Mouse (Mus musculus): ENCODE data around the gene Spc25. TPM values are rescaled to one million over a fixed set of nuclear protein-coding genes. Genes with fewer than 3 reads are reported as not detected.

The Spc25 gene
- polyA plus RNA-seq, 1 experiment = 16.3 TPM

- H3K27me3 ChIP-seq (ENCODE audit: control insufficient read depth, insufficient read depth, insufficient read length) = no peaks in the 10 kb centered on the region
- no peak overlapping the region for H3K4me3 ChIP-seq
- no peaks in the 10 kb centered on the region for H3K36me3 ChIP-seq (ENCODE audit: control insufficient read depth, insufficient read depth)
- H3ac ChIP-seq (ENCODE audit: control insufficient read depth, insufficient read length) = no peak overlapping the region
- H3K79me2 ChIP-seq (ENCODE audit: control insufficient read depth, insufficient read depth) = no peaks in the 10 kb centered on the region
- H3K4me2 ChIP-seq (ENCODE audit: low read depth) = no peak overlapping the region
- TF ChIP-seq POLR2A (IDR thresholded peaks at IDR 0.05; ENCODE audit: insufficient read length, low read depth) = no peak
- TF ChIP-seq SRF (IDR thresholded peaks at IDR 0.05; ENCODE audit: control insufficient read depth, insufficient read length, low read depth) = no peak
- no peak for TF ChIP-seq MYOD1 (IDR thresholded peaks at IDR 0.05; ENCODE audit: control insufficient read depth in 1 of 3, insufficient read length in 2 of 3, low read depth in 2 of 3)
- TF ChIP-seq USF1 (IDR thresholded peaks at IDR 0.05; ENCODE audit: low read depth) = no peak
- no peak for TF ChIP-seq MAX (IDR thresholded peaks at IDR 0.05; ENCODE audit: low read depth)
- no peak for TF ChIP-seq TCF12 (IDR thresholded peaks at IDR 0.05; ENCODE audit: insufficient read depth, poor library complexity, severe bottlenecking)
- no peak for TF ChIP-seq CEBPB (IDR thresholded peaks at IDR 0.05; ENCODE audit: insufficient read depth, poor library complexity, severe bottlenecking)
- no peak for TF ChIP-seq TCF3 (IDR thresholded peaks at IDR 0.05; ENCODE audit: insufficient read length, low read depth)
- no peak for TF ChIP-seq REST (IDR thresholded peaks at IDR 0.05; ENCODE audit: insufficient read depth, insufficient read length)
- TF ChIP-seq MYOG (IDR thresholded peaks at IDR 0.05; ENCODE audit: control insufficient read depth in 1 of 3, insufficient read depth in 1 of 3, insufficient read length in 2 of 3, low read depth in 2 of 3) = no peak
- TF ChIP-seq POLR2AphosphoS2 (IDR thresholded peaks at IDR 0.05; ENCODE audit: insufficient read length, low read depth) = no peak
- TF ChIP-seq E2F4 (IDR thresholded peaks at IDR 0.05; ENCODE audit: insufficient read depth) = no peak
Observed at GRCm38 (mm10) chr2:69149154-69149553, 56.8 kb downstream of the Spc25 start.

- Histone ChIP-seq H3ac (ENCODE audit: control insufficient read depth, insufficient read length) (no peak overlapping the region), H3K4me2 (ENCODE audit: low read depth) (no peak overlapping the region), H3K36me3 (ENCODE audit: control insufficient read depth, insufficient read depth) (no peaks in the 10 kb centered on the region), H3K4me3 (no peak overlapping the region), H3K79me2 (ENCODE audit: control insufficient read depth, insufficient read depth) (no peaks in the 10 kb centered on the region), H3K27me3 (ENCODE audit: control insufficient read depth, insufficient read depth, insufficient read length) (no peaks in the 10 kb centered on the region)
- TF ChIP-seq SRF (IDR thresholded peaks at IDR 0.05; ENCODE audit: control insufficient read depth, insufficient read length, low read depth) (no peak), CEBPB (IDR thresholded peaks at IDR 0.05; ENCODE audit: insufficient read depth, poor library complexity, severe bottlenecking) (no peak), REST (IDR thresholded peaks at IDR 0.05; ENCODE audit: insufficient read depth, insufficient read length) (no peak), TCF12 (IDR thresholded peaks at IDR 0.05; ENCODE audit: insufficient read depth, poor library complexity, severe bottlenecking) (no peak), MYOG (IDR thresholded peaks at IDR 0.05; ENCODE audit: control insufficient read depth in 1 of 3, insufficient read depth in 1 of 3, insufficient read length in 2 of 3, low read depth in 2 of 3) (no peak), MAX (IDR thresholded peaks at IDR 0.05; ENCODE audit: low read depth) (no peak), POLR2A (IDR thresholded peaks at IDR 0.05; ENCODE audit: insufficient read length, low read depth) (no peak), POLR2AphosphoS2 (IDR thresholded peaks at IDR 0.05; ENCODE audit: insufficient read length, low read depth) (no peak), TCF3 (IDR thresholded peaks at IDR 0.05; ENCODE audit: insufficient read length, low read depth) (no peak), USF1 (IDR thresholded peaks at IDR 0.05; ENCODE audit: low read depth) (no peak), E2F4 (IDR thresholded peaks at IDR 0.05; ENCODE audit: insufficient read depth) (no peak), MYOD1 (IDR thresholded peaks at IDR 0.05; ENCODE audit: control insufficient read depth in 1 of 3, insufficient read length in 2 of 3, low read depth in 2 of 3) (no peak)
Observed at GRCm38 (mm10) chr2:69148691-69149090, 57.3 kb downstream of the Spc25 start.

Other genes starting within 250 kb of the Spc25 start
- gene Nostrin, start 70.4 kb downstream of the Spc25 start, polyA plus RNA-seq (2012; fragmentation: generic; extraction: Trizol) = 0.13 TPM
- gene G6pc2, start 4.9 kb upstream of the Spc25 start, polyA plus RNA-seq (2012; fragmentation: generic; extraction: Trizol) = not detected
- gene Abcb11, start 136.4 kb upstream of the Spc25 start, polyA plus RNA-seq (2012; fragmentation: generic; extraction: Trizol) = not detected
- 3.3 TPM for gene Dhrs9, start 174.3 kb upstream of the Spc25 start, polyA plus RNA-seq (2012; fragmentation: generic; extraction: Trizol)